Mouse (Mus musculus): Measurements from ENCODE around the gene Spef1.

- TF ChIP-seq CTCF (IDR thresholded peaks at IDR 0.05; ENCODE audit: extremely low read depth, insufficient read depth, insufficient read length, insufficient replicate concordance) (no peak), POLR2A (IDR thresholded peaks at IDR 0.05; ENCODE audit: low read depth, low read length) (no peak)
Observed at GRCm38 (mm10) chr2:131168914-131169313, 18.2 kb downstream of the Spef1 start.

All from spleen, adult 2 months (tissue).